Mouse (Mus musculus) T-helper 1 cell (primary cell): Measurements from ENCODE around the gene Rnf144b.

Source experiments
- in situ Hi-C: fragments of 300-600 bp; cut with MboI, MseI; formaldehyde crosslinking; loops from one replicate; pipeline ENCODE4 v1.15.1; 2025; ENCODE audit warnings: high pct_unique_total_duplicates

Gene Rnf144b

DNA sequence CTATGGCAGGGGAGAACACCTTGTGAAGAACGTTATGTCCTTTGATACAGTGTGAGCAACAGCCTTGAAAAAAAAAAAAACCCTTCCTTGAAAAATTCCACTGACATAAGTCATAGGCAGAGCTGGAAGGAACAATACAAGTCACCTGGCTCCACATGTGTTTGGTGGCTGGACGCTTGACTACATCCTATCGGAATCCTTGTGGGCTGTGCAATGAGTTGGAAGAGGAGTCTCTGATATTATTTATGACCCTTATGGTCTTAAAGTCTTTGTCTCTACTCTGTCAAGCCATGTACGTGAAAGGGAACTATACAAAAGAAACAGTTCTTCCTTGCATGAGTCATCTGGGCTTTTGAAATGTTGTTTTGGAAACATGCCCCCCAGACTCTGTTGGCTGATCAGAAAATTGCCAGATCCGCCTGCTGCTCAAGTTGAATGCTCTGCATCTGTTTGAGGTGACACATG lies 94.7 kb downstream of the Rnf144b start:
- in situ Hi-C loops, result no loop called here

DNA sequence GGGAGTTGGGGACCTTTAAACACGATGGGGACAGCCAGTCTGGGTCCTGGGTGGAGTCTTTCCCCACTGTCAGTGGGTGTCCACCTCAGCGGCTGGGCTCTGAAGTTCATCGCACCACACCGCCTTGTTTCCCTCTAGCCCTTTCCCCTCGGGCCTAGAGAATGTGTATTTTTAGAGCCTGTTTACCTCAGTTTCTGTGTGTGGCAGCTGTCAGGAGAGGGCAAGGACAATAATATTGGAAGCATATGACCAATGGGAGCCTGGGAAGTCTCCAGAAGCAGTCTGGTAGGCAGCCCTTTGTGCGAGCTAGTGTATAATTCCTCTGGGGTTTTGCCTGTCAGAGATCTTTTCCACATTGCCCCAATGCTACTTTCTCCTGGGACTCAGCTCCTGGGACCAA lies 95.9 kb downstream of the Rnf144b start:
- in situ Hi-C loops, result no loop called here

DNA sequence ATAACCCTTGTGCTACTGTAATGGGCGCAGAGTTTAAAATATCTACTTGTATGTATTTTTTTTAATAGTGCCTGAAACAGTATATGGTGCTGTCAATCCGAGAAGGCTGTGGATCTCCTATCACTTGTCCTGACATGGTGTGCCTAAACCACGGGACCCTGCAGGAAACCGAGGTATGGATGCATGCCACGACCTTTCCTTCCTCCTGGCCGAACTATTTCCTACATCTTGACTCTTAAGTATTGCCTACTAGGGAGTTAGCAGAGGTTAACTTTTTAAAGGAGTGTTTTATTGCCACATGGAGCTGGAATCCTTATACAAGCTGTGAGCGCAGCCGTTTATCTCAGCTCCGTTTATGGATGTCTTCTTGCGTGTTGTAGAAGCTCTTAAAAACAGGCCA lies 98.0 kb downstream of the Rnf144b start:
- in situ Hi-C loops, result no loop called here

DNA sequence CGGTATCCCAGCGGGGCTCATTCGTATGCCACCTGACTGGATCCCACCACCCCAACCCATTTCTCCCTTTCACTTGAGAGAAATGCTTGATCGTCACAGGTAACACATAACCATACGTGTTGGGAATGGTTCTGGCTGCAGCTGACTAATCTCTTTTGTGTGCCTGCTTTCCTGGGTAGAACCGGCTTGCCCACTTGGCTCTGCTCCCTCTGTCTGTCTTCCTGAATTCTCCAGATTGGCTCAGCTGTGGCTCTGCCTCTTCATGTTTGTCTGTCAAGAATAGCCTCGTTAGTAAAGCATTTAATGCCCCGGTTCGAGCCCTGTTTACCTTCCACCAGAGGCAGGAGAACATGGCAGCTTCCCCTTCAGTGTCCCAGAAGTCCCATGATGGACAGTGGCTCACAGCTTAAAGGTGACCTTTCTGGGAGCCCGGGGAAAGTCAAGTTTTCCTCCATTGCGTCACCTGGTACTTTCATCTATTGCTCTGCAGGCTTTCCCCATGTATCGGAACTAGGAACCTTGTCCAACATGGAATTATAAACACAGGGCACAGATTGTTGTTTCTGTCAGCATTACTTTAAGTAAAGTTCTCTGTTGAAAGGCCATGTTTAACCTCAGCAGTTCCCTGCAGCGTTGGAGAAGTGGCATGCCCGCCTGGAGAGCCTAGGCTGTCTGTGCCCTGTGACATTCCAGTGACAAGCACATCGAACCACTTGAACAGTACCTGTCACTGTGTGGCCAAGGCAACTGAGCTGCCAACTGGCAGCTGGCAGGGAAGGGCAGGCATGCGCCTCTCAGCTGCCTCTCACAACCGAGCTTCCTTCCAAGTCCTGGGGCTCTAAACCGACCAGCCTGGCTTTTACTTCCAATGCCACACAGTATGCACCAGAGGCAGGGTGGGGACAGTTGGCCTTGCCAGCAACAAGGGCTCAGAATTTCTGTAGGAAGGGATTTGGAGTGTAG lies 101.4 kb downstream of the Rnf144b start:
- in situ Hi-C loops, result no loop called here

DNA sequence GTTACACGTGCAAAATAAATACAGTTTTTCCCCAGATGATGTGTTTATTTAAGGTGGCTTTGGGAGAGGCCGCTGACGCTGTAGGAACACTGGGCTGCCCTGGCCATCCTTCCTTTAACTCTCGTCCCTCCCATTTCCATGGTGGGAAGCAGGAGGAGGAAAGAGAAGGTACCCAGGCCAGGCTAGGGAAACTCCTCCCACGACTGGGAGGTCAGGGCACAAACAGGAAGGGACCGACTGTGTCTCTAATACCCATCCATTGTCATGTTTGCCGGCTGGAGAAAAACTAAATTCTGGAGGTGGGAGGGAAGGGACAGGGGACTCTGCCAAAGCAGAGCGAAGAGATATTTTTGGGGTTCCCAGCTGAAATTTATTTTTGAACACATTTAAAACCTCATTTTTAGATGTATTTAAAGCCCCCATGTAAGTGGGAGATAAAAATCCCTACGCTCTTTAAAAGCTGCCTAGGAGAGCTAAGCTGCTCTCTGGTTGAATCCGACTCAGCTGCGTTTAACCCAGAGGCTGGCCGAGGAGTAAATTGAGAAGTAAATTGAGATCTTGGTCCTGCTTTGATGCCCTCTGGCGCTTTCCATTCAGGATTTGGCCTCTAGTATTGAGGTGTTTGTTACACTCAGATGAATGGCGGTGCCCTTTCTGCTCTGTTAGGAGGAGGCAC lies 102.3 kb downstream of the Rnf144b start:
- in situ Hi-C loops, result no loop called here

DNA sequence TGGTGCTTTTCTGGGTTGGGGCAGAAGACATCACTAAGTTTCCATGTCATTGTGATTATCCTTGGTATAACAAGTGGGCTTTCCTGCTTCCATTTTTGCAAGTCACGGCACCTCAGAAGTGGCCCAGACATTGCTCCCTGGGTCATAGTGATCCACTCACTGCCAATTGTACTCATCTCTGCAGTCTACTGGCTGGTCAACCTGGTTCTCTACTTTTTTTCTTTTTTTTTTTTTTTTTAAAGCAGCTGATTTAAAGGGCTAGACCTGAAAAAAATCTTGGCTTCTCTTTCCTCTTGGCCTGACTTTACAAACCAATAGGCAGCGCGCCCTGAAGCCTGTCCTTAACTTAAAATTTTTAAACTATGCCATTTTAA lies 102.9 kb downstream of the Rnf144b start:
- in situ Hi-C loops, result no loop called here

DNA sequence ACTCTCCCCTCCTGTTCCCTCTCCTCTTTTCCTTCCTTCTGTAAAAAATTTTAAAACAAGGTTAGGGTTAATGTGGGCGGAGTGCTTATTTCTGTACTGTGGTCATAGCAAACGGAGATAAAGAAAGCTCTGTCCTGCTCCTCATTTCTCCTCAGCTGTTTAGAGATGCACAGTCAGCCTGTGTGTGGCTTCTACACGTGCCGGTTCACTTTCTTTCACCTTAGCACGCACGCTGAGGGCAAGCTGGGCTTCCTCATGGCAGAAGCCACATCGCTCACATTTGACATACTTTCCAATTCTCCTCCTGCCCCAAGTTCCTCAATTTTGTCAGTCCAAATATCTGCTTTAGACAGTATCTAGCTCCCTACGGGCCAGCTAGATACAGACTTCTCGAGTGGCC lies 103.3 kb downstream of the Rnf144b start:
- in situ Hi-C loops, result no loop called here

DNA sequence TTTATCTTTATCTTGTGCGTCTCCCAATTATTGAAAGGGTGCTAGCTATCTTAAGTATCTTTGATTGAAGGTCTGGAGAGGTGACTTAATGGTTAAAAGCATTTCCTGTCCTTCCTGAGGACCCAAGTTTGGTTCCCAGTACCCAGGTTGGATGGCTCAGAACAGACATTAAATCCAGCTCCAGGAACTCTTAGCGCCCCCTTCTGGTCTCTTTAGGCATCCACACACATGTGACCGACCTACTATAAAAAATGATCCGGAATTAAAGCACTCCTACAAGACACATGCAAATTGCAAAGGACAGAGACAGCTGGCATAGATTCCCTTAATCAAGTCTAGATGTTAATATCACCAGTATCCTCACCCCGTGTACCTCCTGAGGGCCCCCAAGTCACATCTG lies 104.1 kb downstream of the Rnf144b start:
- in situ Hi-C loops, result no loop called here

DNA sequence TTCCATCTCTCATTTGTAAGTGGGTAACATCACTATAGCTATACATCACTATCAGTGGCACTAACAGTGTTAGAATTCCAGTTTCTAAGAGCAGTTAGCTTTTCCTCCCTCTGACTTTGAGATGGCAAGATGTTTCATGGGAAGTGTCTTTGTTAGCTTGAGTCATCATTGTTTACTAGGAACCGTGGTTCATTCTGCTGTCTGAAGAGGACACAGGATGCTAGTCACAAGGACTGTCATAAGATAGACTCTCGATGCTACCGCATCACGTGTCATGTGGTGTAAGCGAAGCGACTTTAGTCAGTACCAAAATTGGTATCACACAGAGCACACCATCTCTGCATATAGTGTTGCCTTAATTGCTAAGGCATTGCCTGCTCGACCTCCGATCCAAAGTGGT lies 105.7 kb downstream of the Rnf144b start:
- in situ Hi-C loops, result no loop called here

DNA sequence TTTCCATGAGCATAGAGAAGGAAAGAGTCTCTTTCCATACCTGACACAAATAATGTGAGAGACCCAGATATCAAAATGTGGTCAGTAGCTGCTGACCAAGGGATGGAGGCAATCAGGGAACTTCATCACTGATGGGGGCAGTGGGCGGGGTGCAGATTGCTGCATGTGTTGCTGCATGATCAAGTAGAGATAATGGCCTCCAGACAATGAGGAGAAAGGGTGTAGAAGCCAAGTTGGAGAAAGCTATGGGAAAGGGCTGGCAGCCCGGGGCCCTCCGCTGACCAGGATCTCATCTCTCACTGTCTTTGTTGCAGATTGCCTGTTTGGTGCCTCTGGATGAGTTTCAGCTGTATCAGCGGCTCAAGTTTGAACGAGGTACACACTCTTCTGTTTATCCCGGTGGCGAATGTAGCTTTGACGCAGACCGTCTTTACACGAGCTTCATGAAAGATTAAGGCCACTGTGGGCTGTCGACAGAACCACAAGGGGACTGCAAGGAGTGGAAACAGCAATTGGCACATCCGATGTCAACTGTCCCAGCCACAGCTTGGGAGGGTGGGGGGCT lies 106.3 kb downstream of the Rnf144b start:
- in situ Hi-C loops, result no loop called here

DNA sequence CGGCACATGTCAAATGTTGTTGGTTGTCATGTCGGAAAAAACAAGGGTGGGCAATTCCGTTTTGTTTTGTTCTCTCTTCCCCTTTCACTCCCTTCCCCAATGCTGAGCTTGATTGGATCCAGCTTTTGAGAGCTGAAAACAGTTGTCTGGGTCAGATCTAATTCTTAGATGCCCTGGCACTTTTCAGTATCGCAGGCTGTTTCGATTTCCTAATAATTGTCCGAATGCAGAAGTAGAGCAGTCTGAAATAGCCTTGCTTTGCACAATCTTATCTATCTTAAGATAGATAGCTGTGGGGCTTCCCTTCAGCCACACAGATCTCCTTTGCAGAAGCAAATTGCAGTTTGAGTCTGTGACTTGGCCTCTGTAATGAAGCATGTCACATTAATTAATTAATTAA lies 109.7 kb downstream of the Rnf144b start:
- in situ Hi-C loops, result no loop called here

DNA sequence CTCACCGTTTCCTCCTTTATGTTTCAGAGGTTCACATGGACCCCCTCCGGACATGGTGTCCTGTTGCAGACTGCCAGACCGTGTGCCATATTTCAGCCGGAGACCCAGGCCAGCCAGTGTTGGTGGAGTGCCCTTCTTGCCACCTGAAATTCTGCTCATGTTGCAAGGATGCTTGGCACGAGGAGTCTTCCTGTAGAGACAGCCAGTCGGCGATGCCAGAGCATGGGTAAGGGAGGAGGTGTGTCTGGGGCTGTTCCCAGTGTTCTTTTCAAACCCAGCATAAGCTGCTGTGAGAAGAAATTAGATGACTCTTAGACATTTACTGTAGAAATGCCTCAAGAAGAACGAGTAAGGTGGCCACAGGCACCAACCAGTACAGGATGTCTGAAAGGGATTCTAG lies 114.9 kb downstream of the Rnf144b start:
- in situ Hi-C loops, result no loop called here

DNA sequence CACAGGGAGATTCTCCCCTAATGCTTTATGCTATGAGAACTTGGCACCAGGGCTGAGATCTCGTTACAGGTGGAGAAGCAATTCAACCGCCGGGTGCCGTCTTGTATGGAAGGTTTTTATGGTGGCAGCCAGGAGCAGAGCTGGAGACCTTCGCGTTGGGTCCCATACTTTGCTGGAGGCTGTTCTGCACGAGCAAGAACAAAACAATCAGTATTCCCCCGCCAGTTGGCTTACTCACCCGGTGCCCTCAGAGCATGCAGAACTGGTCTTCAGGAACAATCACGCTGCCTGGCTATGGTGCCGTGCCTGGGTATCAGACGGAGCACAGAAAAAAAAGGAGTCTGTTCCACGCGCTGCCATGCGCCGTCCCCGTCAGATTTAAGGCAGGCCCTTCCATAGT lies 115.7 kb downstream of the Rnf144b start:
- in situ Hi-C loops, result no loop called here

DNA sequence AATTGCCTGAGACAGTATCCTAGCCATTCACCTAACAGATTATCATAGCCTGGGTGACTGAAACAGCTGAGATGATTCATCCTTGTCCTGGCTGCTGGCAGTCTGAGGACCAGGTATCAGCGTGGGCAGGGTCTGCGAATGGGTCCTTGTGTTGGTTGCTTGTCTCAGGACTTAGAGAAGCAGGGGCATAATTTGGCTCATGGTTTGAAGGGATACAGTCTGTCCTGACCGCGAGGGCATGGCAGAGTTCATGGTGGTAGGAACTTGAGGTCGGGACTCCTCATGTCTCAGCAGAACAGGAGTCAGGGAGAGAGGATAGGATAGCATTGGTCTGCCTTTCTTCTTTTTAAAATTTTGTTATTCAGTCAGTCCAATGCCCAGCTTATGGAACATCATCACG lies 121.1 kb downstream of the Rnf144b start:
- in situ Hi-C loops, result no loop called here

DNA sequence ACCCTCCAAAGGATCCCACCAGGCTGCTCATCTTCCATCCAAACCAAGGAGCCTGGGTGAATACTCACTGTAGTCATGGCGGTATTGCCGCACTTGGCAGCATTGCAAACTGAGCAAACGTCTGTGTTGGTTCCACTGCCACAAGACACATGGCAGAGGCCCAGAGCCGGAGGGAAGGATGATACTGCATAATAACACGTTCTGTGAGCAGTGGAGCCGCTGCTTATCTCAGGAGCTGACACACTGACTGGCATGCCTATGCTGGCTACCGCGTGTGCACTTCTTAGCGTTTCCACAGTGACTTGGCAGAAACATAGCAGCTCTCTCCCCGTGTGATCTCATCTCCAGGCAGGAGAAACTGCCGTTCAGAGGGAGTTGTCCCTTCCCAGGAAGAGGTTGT lies 122.3 kb downstream of the Rnf144b start:
- in situ Hi-C loops, result no loop called here

DNA sequence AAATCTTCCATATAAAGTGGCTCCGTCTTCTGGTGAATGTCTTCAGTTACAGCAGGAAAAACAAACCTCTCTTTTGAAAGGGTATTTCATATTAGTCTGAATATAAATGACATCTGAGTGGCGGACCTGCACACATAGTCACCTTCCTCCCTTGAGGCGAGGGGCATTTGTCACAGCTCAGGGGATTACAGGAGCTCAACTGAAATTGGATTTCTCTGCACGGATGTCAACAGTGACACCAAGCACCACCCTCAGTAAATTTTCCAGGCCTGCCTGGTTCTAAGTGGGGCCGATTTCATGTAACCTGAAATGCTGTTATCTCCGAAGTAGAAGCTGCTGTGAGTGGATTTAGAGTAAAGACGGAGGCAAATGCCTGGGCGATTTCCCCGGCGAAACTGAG lies 124.0 kb downstream of the Rnf144b start:
- in situ Hi-C loops, result no loop called here

DNA sequence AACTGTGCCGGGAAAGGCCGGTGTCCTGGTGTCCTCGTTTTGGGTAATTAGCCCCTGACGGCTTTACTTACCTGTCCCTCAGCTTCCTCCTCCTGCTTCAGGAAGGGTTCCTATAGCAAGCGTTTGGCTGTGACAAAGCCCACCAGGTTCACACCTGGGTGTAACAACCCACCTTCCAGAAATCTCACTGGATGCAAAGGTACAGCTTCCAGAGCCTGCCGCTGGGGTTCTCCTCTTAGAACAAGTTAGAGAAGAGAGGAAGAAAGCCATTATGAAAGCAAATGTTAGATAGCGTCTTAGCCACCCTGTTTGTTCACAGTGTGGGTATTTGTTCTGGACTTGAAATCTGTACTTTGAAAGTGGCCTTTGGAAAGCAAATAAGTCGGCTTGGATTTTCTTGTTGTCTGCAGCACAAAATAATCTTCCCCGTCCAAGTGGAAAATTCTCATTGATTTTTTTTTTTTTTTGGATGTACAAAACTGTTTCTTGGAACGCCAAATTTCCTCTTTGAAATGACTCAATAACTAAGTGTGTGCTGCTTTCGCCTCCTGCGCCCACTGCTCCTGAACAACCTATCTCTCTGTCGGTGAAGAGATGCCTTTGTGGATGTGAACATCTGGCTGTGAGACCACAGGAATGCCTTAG lies 124.8 kb downstream of the Rnf144b start:
- in situ Hi-C loops, result no loop called here

DNA sequence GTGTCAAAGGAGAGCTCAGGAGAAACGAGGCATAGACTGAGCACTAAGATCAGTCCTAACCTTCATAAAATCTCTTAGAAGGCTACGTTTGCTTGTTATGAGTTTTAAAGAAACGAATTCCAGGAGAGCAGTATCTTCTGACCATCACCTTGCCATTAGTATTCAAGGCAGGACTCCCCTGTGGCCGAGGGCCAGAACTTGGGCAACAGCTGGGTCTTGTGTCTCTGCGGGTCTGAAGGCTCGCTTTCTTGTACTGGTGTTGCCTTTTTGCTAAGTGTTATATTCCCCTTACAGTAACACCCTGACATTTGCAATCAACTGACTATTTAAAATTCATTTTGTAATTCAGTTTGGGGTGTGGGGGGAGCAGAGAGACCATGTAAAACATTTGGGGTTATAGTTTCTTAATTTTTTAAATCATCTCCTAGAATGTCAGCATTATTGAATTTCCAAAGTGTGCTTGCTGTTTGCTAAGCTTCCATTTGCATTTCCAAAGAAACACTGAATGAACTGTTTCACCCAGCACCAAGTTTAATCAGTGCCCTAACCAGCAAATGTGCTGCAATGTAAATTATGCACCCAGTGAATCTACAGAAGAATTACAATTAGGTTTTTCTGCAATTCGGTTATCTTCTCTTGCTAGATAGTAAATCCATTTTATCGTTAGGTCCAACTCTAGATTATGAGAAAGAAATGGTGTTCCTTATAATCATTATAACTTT lies 126.0 kb downstream of the Rnf144b start:
- in situ Hi-C loops, result no loop called here

DNA sequence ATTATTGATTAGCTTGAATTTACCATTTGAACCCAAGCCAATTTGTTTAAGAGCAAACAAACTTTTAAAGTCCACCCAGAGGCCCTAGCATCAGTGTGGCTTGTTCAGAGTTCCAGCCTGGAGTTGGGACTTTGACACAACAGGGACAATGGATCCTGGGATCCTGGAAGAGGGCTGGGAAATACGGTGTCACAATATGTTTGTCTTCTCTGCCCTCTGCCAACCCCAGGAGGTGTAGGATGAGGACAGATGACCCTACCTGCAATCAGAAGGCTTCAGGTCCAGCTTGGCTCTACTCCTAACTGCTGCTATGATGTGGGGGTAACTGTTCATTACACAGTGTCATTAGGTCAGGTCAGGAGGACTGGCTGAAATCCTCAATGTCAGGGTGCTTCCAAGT lies 128.2 kb downstream of the Rnf144b start:
- in situ Hi-C loops, result no loop called here

DNA sequence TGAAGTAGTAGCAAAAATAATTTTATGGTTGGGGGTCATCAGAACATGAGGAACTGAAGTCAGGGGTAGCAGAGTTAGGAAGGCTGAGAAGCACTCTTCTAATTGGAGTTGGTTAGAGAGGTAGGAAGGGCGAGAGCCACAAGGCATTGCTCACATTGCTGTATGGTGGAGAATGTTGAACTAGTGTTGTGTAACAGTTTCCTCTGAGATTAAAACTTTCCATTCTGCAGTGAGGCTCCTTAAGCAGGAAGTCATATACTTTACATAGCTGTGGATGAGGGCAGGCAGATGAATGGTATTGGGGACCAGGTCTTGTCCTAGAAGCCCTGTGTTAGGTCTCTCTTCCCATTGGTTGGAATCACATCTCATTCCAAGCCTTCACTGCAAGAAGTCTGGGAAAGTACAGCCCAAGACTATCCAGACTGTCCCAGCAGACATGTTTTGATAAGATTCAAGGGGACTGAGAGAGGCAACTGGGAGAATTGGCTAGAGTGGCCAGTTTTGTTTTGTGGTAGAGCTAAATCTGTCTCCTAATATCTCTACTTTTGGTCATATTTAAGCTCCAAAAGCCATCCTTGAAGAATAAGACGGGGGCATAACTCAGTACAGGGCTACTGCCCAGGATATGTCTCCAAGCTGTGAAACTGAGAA lies 128.8 kb downstream of the Rnf144b start:
- in situ Hi-C loops, result no loop called here

DNA sequence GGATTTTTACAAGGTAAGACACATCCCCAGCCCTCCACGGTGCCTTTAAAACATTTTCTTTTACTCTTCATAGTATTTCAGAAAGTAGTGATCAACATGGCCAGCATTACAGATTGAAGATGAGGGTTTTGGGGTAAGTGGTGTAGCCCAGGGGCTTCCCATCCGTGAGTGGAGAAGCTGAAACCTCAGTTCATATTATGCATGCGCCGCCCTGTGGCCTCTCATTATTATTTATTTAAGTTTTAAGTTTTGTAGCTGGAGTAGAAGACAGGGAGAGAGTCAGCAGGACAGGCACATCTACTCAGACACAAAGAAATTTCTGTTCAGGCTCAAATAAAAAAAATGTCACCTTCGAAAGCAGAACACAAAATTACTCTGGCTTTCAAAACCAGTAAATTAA lies 131.3 kb downstream of the Rnf144b start:
- in situ Hi-C loops, result no loop called here
